Mouse (Mus musculus) E14TG2a.4 (cell line): ENCODE data around the gene Dot1l.

Experiments used
- H3K27me3 ChIP-seq: 2 replicates; pipeline ENCODE4 v1.6.1; 2014; ENCODE audit warnings: low read length, control low read depth; ENCODE audit not compliant: insufficient read depth
- H3K36me3 ChIP-seq: 2 replicates; pipeline ENCODE4 v1.6.1; 2014; ENCODE audit warnings: low read length, control low read depth; ENCODE audit not compliant: insufficient read depth
- H3K4me1 ChIP-seq: replicated peaks from 2 replicates; pipeline ENCODE4 v1.6.1; 2014; ENCODE audit warnings: low read depth, low read length, control low read depth
- H3K4me3 ChIP-seq: replicated peaks from 2 replicates; pipeline ENCODE4 v1.5.1; 2014; ENCODE audit warnings: mild to moderate bottlenecking, low read length
- H3K9me3 ChIP-seq: 2 replicates; pipeline ENCODE4 v1.6.1; 2014; ENCODE audit warnings: low read length, control low read depth
- CTCF ChIP-seq: conservative IDR thresholded peaks from 2 replicates; pipeline ENCODE4 v1.5.1; 2014; ENCODE audit warnings: low read length
- NANOG ChIP-seq: IDR thresholded peaks from 2 replicates; pipeline ENCODE4 v1.6.1; 2014; ENCODE audit warnings: borderline replicate concordance, low read length, mixed read lengths
- POU5F1 ChIP-seq: IDR thresholded peaks from 2 replicates; pipeline ENCODE4 v1.6.1; 2014; ENCODE audit warnings: low read length, borderline replicate concordance

The Dot1l gene

GRCm38 (mm10) chr10:80741634-80742179 is 13.3 kb upstream of the Dot1l start:
- H3K36me3 ChIP-seq: peaks cover 29% of the 10 kb centered on the region
- peaks cover 62% of the 10 kb centered on the region for H3K4me1 ChIP-seq
- no peaks in the 10 kb centered on the region for H3K9me3 ChIP-seq
- peak overlapping the region; percentile 98 for H3K4me3 ChIP-seq
- H3K27me3 ChIP-seq: no peaks in the 10 kb centered on the region
- TF ChIP-seq POU5F1 (no peak), CTCF (no peak), NANOG (no peak)

GRCm38 (mm10) chr10:80742180-80742978 is 12.6 kb upstream of the Dot1l start, which contains the start of gene Ap3d1:
Ap3d1 (minus strand) TSS chr10:80742264.
- TF ChIP-seq CTCF: no peak
- no peak for TF ChIP-seq POU5F1
- TF ChIP-seq NANOG: no peak
- no peaks in the 10 kb centered on the region for H3K9me3 ChIP-seq
- H3K4me1 ChIP-seq: peaks cover 56% of the 10 kb centered on the region
- peaks cover 23% of the 10 kb centered on the region for H3K36me3 ChIP-seq
- peak within 1 kb of the TSS; percentile 98 for H3K4me3 ChIP-seq
- H3K27me3 ChIP-seq: no peaks in the 10 kb centered on the region

GRCm38 (mm10) chr10:80744262-80744661 is 10.7 kb upstream of the Dot1l start:
- no peaks in the 10 kb centered on the region for H3K9me3 ChIP-seq
- H3K4me1 ChIP-seq: peaks cover 54% of the 10 kb centered on the region
- peaks cover 11% of the 10 kb centered on the region for H3K36me3 ChIP-seq
- no peak for TF ChIP-seq NANOG
- no peak for TF ChIP-seq POU5F1
- TF ChIP-seq CTCF: no peak
- no peaks in the 10 kb centered on the region for H3K27me3 ChIP-seq
- no peak overlapping the region; the same call in 1 of the 2 replicates for H3K4me3 ChIP-seq

- TF ChIP-seq NANOG: no peak
- TF ChIP-seq CTCF: peak; percentile 85
- peaks cover 44% of the 10 kb centered on the region for H3K4me1 ChIP-seq
- no peaks in the 10 kb centered on the region for H3K36me3 ChIP-seq
- H3K27me3 ChIP-seq: no peaks in the 10 kb centered on the region
- H3K9me3 ChIP-seq: no peaks in the 10 kb centered on the region
- no peak overlapping the region for H3K4me3 ChIP-seq
These were observed 7.6 kb upstream of the Dot1l start for GRCm38 (mm10) chr10:80747410-80747809.

- Histone ChIP-seq H3K9me3 (no peaks in the 10 kb centered on the region), H3K36me3 (no peaks in the 10 kb centered on the region), H3K4me3 (no peak overlapping the region), H3K4me1 (peaks cover 41% of the 10 kb centered on the region), H3K27me3 (no peaks in the 10 kb centered on the region)
- TF ChIP-seq CTCF (no peak), NANOG (no peak), POU5F1 (no peak)
These were observed 6.4 kb upstream of the Dot1l start for GRCm38 (mm10) chr10:80748609-80749008.

- H3K36me3 ChIP-seq: no peaks in the 10 kb centered on the region
- TF ChIP-seq CTCF: peak; percentile 20
- TF ChIP-seq NANOG: no peak
- peaks cover 40% of the 10 kb centered on the region for H3K4me1 ChIP-seq
- no peaks in the 10 kb centered on the region for H3K9me3 ChIP-seq
- H3K4me3 ChIP-seq: peak overlapping the region; percentile 74
- H3K27me3 ChIP-seq: no peaks in the 10 kb centered on the region
These were observed 3.7 kb upstream of the Dot1l start for GRCm38 (mm10) chr10:80751188-80751832.

- Histone ChIP-seq H3K36me3 (0 out of 2 replicates have a peak, but pooled peaks cover 6% of the 10 kb centered on the region), H3K9me3 (no peaks in the 10 kb centered on the region), H3K27me3 (no peaks in the 10 kb centered on the region), H3K4me1 (peaks cover 49% of the 10 kb centered on the region), H3K4me3 (peak overlapping the region; percentile 74)
- TF ChIP-seq POU5F1 (no peak), CTCF (no peak), NANOG (no peak)
These were observed 2.9 kb upstream of the Dot1l start for GRCm38 (mm10) chr10:80752079-80752625.

GRCm38 (mm10) chr10:80755291-80756015 is 447 bp downstream of the Dot1l start:
- H3K9me3 ChIP-seq: no peaks in the 10 kb centered on the region
- no peaks in the 10 kb centered on the region for H3K27me3 ChIP-seq
- peaks cover 36% of the 10 kb centered on the region for H3K36me3 ChIP-seq
- H3K4me1 ChIP-seq: peaks cover 70% of the 10 kb centered on the region
- TF ChIP-seq CTCF (no peak), NANOG (no peak), POU5F1 (no peak)
- H3K4me3 ChIP-seq: peak overlapping the region; percentile 91
